Mouse (Mus musculus): ENCODE data around the gene Lgi4.

- TF ChIP-seq POLR2A (IDR thresholded peaks at IDR 0.05; ENCODE audit: extremely low read depth, insufficient read depth, low read length) (no peak), CTCF (IDR thresholded peaks at IDR 0.05; ENCODE audit: extremely low read depth, insufficient read depth, low read length) (no peak)
Observed at GRCm38 (mm10) chr7:31055354-31055824, 3.8 kb upstream of the Lgi4 start.
